Mouse (Mus musculus): ENCODE results near the gene Zfp513.
"Not testable (repeated sequence)": the region's sequence is repeated elsewhere in the genome, so short reads cannot be mapped to it uniquely, and the experiment has no call there.

The Zfp513 gene

GRCm38 (mm10) chr5:31201742-31202590 is at the start of gene Zfp513:
Zfp513 (minus strand) TSS chr5:31202303.
- peak; percentile 95 to 99 for DNase-seq

GRCm38 (mm10) chr5:31251541-31252101 is 49.5 kb upstream of the Zfp513 start, which contains the start of gene Krtcap3:
Krtcap3 (plus strand) TSS chr5:31251691.
- peak; percentile 76 to 88 for DNase-seq

- no peak for DNase-seq
Observed at GRCm38 (mm10) chr5:31250716-31251115, 48.6 kb upstream of the Zfp513 start.

- no peak for DNase-seq
Observed at GRCm38 (mm10) chr5:31242191-31242590, 40.1 kb upstream of the Zfp513 start.

GRCm38 (mm10) chr5:31241522-31242034 is 39.5 kb upstream of the Zfp513 start:
- no peak for DNase-seq

GRCm38 (mm10) chr5:31240637-31241521 is 38.8 kb upstream of the Zfp513 start, which contains the start of the genes Nrbp1 and Gm9970:
Nrbp1 (plus strand) TSS chr5:31240864.
Gm9970 (minus strand) TSS chr5:31241232.
- DNase-seq: peak; percentile 98

DNA sequence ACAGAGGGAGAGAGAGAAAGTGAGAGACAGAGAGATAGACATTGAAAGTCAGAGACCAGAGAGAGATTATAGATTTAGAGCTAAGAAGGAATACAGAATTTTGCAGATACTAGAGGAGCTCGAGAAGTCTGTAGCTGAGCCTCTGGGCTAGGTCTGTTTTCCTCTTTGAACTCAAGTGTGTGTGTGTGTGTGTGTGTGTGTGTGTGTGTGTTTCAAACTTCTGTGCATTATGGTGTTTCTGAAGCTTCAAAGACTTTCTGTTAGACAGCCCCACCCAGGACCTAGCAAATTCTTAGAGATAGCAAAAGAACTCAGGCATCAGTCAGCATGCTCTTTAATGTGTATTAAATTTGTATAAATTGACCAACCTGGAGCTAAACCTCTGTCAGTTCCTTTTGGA is 24.5 kb upstream of the Zfp513 start:
- DNase-seq: no peak

DNA sequence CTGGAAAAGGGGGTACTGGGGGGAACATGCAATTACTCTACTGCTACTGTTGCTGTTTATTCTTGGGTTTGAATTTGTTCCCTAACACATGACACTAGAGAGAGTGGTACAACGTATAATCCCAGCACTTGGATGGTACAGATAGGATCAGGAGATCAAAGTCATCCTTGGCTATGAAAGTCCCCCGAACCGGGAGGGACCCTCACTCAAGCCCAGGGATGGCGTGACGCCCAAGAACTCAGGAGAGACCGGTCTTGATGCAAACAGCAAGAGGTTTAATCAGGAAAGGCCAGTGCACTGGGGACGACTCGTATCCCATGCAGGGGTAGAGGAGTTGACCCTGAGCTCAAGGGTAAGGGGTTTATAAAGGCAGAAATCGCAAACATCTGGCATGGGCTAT is 20.6 kb upstream of the Zfp513 start:
- DNase-seq: no peak

- peak; percentile 40 to 62 for DNase-seq
Observed at GRCm38 (mm10) chr5:31221304-31221945, 19.3 kb upstream of the Zfp513 start.

DNA sequence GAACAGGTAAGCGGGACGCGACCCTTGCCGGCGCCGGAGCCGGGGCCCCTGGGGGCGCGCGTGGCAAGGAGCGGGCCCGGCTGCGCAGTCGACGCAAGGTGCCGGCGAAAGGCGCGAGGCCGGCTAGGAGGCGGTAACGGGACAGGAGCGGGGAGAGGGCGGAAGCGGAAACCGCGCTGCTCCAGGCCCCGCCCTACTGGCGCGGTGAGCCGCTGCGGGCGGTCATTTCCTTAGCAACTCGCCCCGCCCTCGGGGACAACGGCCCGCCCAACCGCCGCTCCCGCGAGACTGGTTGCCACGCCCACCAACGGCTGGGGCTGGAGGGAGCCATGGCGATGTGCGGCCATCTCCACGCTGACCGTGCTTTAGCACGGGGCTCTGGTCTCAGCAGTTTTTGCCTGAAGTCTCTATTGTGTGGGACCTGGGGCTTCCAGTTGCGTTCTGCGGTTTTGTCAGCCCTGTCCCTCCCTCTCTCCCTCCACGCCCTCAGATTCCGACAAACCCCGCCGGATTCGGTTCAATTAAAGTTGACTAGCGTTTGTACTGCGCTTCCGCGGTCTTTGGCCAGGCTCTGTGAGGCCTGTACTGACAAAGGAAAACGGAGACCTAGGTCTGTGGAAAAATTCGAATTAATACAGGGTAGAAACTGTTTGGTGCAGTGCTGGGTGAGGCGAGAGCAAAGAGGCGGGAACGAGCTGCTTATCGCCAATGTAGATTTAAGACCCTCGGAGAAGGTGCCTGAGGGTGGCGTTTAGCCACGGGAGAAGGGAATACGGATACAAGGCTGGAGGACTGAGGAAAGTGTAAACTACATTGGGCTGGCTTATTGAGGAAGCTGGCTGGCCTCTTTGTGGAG is 18.6 kb upstream of the Zfp513 start, which contains the start of gene Ppm1g:
Gene Ppm1g (minus strand): TSS at position 240 of the 856 bp plus-strand sequence.
- DNase-seq: peak; percentile 96 to 99

GRCm38 (mm10) chr5:31219911-31220447 is 17.9 kb upstream of the Zfp513 start:
- peak; percentile 26 to 60 for DNase-seq

- no peak for DNase-seq
Observed at GRCm38 (mm10) chr5:31219474-31219873, 17.4 kb upstream of the Zfp513 start.

- peak in 1 of 2 experiments; percentile 53 for DNase-seq
Observed at GRCm38 (mm10) chr5:31219070-31219469, 17.0 kb upstream of the Zfp513 start.

- DNase-seq: peak in 1 of 2 experiments; percentile 27
Observed at GRCm38 (mm10) chr5:31218294-31218693, 16.2 kb upstream of the Zfp513 start.

- not testable (repeated sequence) for DNase-seq
Observed at GRCm38 (mm10) chr5:31216554-31216953, 14.5 kb upstream of the Zfp513 start.

GRCm38 (mm10) chr5:31204421-31204820 is 2.3 kb upstream of the Zfp513 start:
- no peak for DNase-seq

GRCm38 (mm10) chr5:31203866-31204265 is 1.8 kb upstream of the Zfp513 start:
- no peak for DNase-seq

- no peak for DNase-seq
Observed at GRCm38 (mm10) chr5:31202933-31203332, 830 bp upstream of the Zfp513 start.

DNA sequence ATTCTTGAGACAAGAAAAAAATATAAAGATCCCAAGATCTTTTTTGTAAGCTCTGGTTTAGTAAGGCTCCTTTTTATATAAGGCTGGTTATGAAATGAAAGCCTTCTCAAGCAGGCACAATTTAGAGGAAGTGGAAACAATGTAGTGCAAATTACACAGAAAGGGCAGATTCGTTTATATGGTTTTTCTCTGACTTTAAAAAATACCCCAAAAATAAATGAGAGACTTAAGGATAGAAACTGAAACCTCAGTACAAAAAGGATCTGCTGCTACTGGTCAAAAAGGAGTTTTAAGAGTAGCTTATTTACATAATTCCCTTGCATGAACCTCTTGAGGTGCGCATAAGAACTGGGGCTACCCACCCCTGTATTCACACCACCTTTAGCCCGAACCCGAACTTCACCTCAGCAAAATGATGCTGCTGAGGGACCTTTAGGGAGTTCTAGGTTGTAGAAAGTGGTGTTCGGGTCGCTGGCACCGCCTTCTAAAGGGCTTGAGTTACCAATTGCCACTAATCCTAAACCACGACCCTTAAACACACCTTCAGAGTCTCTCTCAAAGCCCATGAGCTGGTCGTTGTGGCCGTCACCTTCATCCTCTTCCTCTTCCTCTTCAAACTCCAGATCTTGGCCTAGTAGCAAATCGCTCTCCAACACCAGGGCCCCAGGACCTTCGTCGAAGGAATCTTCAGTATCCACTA is 911 bp downstream of the Zfp513 start:
- DNase-seq: no peak

DNA sequence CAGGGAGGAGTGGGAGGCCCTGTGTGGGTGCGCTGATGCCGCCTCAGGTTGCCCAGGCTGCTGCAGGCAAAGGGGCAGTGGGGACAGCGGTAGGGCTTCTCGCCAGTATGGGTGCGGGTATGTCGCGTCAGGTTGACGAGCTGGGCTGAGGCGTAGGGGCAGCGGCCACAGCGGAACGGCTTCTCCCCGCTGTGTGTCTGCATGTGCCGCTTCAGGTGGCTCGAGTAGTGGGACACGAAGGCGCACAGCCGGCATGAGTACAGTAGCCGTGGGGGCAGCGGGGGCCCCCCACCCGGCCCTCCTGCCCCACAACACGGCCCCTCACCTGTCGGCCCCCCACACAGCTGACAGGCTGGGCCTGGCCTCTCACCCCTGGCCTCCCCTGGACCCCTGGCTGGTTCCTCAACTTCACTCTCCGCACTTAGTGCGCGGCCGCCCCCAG is 1.8 kb downstream of the Zfp513 start:
- peak in 1 of 2 experiments; percentile 25 for DNase-seq

Data from kidney, postnatal 36 days (tissue).